Mouse (Mus musculus): ENCODE measurements around the gene Chtf18. TPM values are rescaled to one million over a fixed set of nuclear protein-coding genes. Genes with fewer than 3 reads are reported as not detected.

The Chtf18 gene
- polyA plus RNA-seq, 3 experiments from 2014 or later, result 1.4 to 12.9 (median 3.9) TPM

Other genes with a start within 250 kb of the Chtf18 start
- gene Sstr5, start 230.1 kb downstream of the Chtf18 start, polyA plus RNA-seq (2017; shearing (Covaris generic)), result not detected
- gene Sox8, start 156.7 kb downstream of the Chtf18 start, polyA plus RNA-seq (2017; shearing (Covaris generic)), result not detected
- 10 to 100 TPM; 11.3 to 19.4 (median 16.5) TPM for gene Lmf1, start 148.3 kb downstream of the Chtf18 start, polyA plus RNA-seq (2017; shearing (Covaris generic))
- gene Gng13, start 10.2 kb downstream of the Chtf18 start, polyA plus RNA-seq (2017; shearing (Covaris generic)), result not detected
- 10 to 100 TPM in 2 of 3 experiments, 1 to 10 TPM in 1; 8.6 to 12.5 (median 11.2) TPM for gene Rpusd1, start 251 bp upstream of the Chtf18 start, polyA plus RNA-seq (2017; shearing (Covaris generic))
- gene Mslnl, start 8.6 kb upstream of the Chtf18 start, polyA plus RNA-seq (2017; shearing (Covaris generic)), result not detected
- not detected for gene Msln, start 27.0 kb upstream of the Chtf18 start, polyA plus RNA-seq (2017; shearing (Covaris generic))
- gene Narfl, start 46.4 kb upstream of the Chtf18 start, polyA plus RNA-seq (2017; shearing (Covaris generic)), result 10 to 100 TPM; 16.4 to 18.4 (median 17.0) TPM
- gene Haghl, start 58.3 kb upstream of the Chtf18 start, polyA plus RNA-seq (2017; shearing (Covaris generic)), result 10 to 100 TPM; 23.1 to 41.8 (median 31.1) TPM
- under 1 TPM in 2 of 3 experiments, not detected in 1; 0.50 to 0.75 TPM for gene Ccdc78, start 59.2 kb upstream of the Chtf18 start, polyA plus RNA-seq (2017; shearing (Covaris generic))
- gene Fam173a, start 65.5 kb upstream of the Chtf18 start, polyA plus RNA-seq (2017; shearing (Covaris generic)), result 100 to 1,000 TPM; 158 to 288 (median 193) TPM
- not detected for gene AC134908.4, start 68.2 kb upstream of the Chtf18 start, polyA plus RNA-seq (2017; shearing (Covaris generic))
- 1 to 10 TPM; 3.3 to 5.7 (median 5.6) TPM for gene Metrn, start 69.7 kb upstream of the Chtf18 start, polyA plus RNA-seq (2017; shearing (Covaris generic))
- gene Fbxl16, start 81.7 kb upstream of the Chtf18 start, polyA plus RNA-seq (2017; shearing (Covaris generic)), result not detected
- gene Wdr24, start 96.2 kb upstream of the Chtf18 start, polyA plus RNA-seq (2017; shearing (Covaris generic)), result 10 to 100 TPM; 13.8 to 23.4 (median 19.3) TPM
- 10 to 100 TPM; 12.5 to 26.2 (median 23.9) TPM for gene Jmjd8, start 101.4 kb upstream of the Chtf18 start, polyA plus RNA-seq (2017; shearing (Covaris generic))
- gene Stub1, start 106.0 kb upstream of the Chtf18 start, polyA plus RNA-seq (2017; shearing (Covaris generic)), result 10 to 100 TPM; 60.7 to 79.7 (median 78.2) TPM
- gene Rhbdl1, start 109.9 kb upstream of the Chtf18 start, polyA plus RNA-seq (2017; shearing (Covaris generic)), result 1 to 10 TPM in 1 of 3 experiments, not detected in 2; 1.7 TPM
- 1 to 10 TPM in 1 of 3 experiments, under 1 TPM in 2; 0.26 to 1.1 (median 0.67) TPM for gene Gm20683, start 114.3 kb upstream of the Chtf18 start, polyA plus RNA-seq (2017; shearing (Covaris generic))
- gene Rhot2, start 117.4 kb upstream of the Chtf18 start, polyA plus RNA-seq (2017; shearing (Covaris generic)), result 10 to 100 TPM; 21.2 to 32.3 (median 23.4) TPM
- 1 to 10 TPM; 3.3 to 7.0 (median 6.8) TPM for gene Wdr90, start 134.1 kb upstream of the Chtf18 start, polyA plus RNA-seq (2017; shearing (Covaris generic))
- 1 to 10 TPM; 2.5 to 3.9 (median 3.5) TPM for gene Mcrip2, start 141.3 kb upstream of the Chtf18 start, polyA plus RNA-seq (2017; shearing (Covaris generic))
- gene Mettl26, start 147.7 kb upstream of the Chtf18 start, polyA plus RNA-seq (2017; shearing (Covaris generic)), result 100 to 1,000 TPM in 1 of 3 experiments, 10 to 100 TPM in 2; 91.1 to 121 (median 98.2) TPM
- 1 to 10 TPM in 2 of 3 experiments, under 1 TPM in 1; 0.93 to 1.9 (median 1.4) TPM for gene Wfikkn1, start 153.4 kb upstream of the Chtf18 start, polyA plus RNA-seq (2017; shearing (Covaris generic))
- 1 to 10 TPM; 6.0 to 7.9 (median 7.5) TPM for gene Rab40c, start 192.3 kb upstream of the Chtf18 start, polyA plus RNA-seq (2017; shearing (Covaris generic))
- 10 to 100 TPM; 22.0 to 28.6 (median 27.4) TPM for gene Pigq, start 217.5 kb upstream of the Chtf18 start, polyA plus RNA-seq (2017; shearing (Covaris generic))
- gene Nhlrc4, start 217.5 kb upstream of the Chtf18 start, polyA plus RNA-seq (2017; shearing (Covaris generic)), result not detected
- not detected for gene A930017K11Rik, start 225.1 kb upstream of the Chtf18 start, polyA plus RNA-seq (2017; shearing (Covaris generic))